Mouse (Mus musculus) liver, adult 2 months (tissue): ENCODE data around the gene Frmd3. TPM values are rescaled to one million over a fixed set of nuclear protein-coding genes. Genes with fewer than 3 reads are reported as not detected.

Experiments used
- DNase-seq: peaks from one replicate; pipeline ENCODE4 v3.0.0-alpha.2; 2011; ENCODE audit warnings: low read depth, low spot score; ENCODE audit errors: extremely low read depth
- H3K27ac ChIP-seq: fragments of 200-500 bp; replicated peaks from 2 replicates; pipeline ENCODE4 v1.5.1; 2012; ENCODE audit warnings: low read depth, mild to moderate bottlenecking, control low read depth, inconsistent platforms, low read length; ENCODE audit not compliant: insufficient read depth
- H3K27me3 ChIP-seq: fragments of 200-500 bp; 2 replicates; pipeline ENCODE4 v1.6.1; 2012; ENCODE audit warnings: mild to moderate bottlenecking, moderate library complexity, low read length, inconsistent platforms; ENCODE audit not compliant: control insufficient read depth, insufficient read depth
- H3K36me3 ChIP-seq: fragments of 200-500 bp; 2 replicates; pipeline ENCODE4 v1.6.1; 2012; ENCODE audit warnings: low read length, inconsistent platforms; ENCODE audit not compliant: control insufficient read depth, insufficient read depth
- H3K4me1 ChIP-seq: fragments of 200-500 bp; 2 replicates; pipeline ENCODE4 v1.6.1; 2011; ENCODE audit warnings: low read length; ENCODE audit not compliant: control insufficient read depth, insufficient read depth
- H3K4me3 ChIP-seq: fragments of 200-500 bp; 2 replicates; pipeline ENCODE4 v1.5.1; 2011; ENCODE audit warnings: low read depth, mild to moderate bottlenecking, control low read depth, low read length, moderate library complexity; ENCODE audit not compliant: insufficient read depth
- H3K79me2 ChIP-seq: fragments of 200-500 bp; 2 replicates; pipeline ENCODE4 v1.6.1; 2012; ENCODE audit warnings: inconsistent platforms, mild to moderate bottlenecking, low read length, moderate library complexity; ENCODE audit not compliant: control insufficient read depth, insufficient read depth
- H3K9ac ChIP-seq: fragments of 200-500 bp; 2 replicates; pipeline ENCODE4 v1.6.1; 2012; ENCODE audit warnings: low read depth, mild to moderate bottlenecking, control low read depth, inconsistent platforms, low read length
- CTCF ChIP-seq: fragments of 200-500 bp; IDR thresholded peaks from 2 replicates; pipeline ENCODE4 v1.5.1; 2011; ENCODE audit warnings: low read depth, low read length, control low read depth
- POLR2A ChIP-seq: fragments of 200-500 bp; IDR thresholded peaks from 2 replicates; pipeline ENCODE4 v1.6.1; 2011; ENCODE audit warnings: low read length, control low read depth; ENCODE audit not compliant: insufficient read depth; ENCODE audit errors: extremely low read depth
- WGBS: fragments of 180-500 bp; shearing (Covaris S2); methylation state at CpG from one replicate; pipeline ENCODE4 v1.1.7; 2018; 5-methylcytosine and 5-hydroxymethylcytosine counted together
- polyA plus RNA-seq: library from polyadenylated mRNA; depleted of rRNA; stranded (reverse); fragments of >200 nt; gene quantifications from 2 replicates; pipeline ENCODE4 v1.2.3, GENCODE M21; 2012; rRNA removed
- total RNA-seq: library from RNA; depleted of rRNA; stranded (reverse); fragments of >200 nt; gene quantifications from 2 replicates; pipeline ENCODE4 v1.2.3, GENCODE M21; 2014; rRNA removed

Gene Frmd3
- total and polyA plus RNA-seq, 2 experiments, result not detected

- WGBS, result 27% methylated on average over 3 of the region's 3 CpGs
Observed at GRCm38 (mm10) chr4:74222360-74222759, 209.1 kb downstream of the Frmd3 start.

GRCm38 (mm10) chr4:74224210-74224609 is 211.0 kb downstream of the Frmd3 start:
- 61% methylated on average over 2 of the region's 2 CpGs for WGBS
- H3K9ac ChIP-seq, result no peak overlapping the region
- H3K36me3 ChIP-seq, result no peaks in the 10 kb centered on the region
- H3K4me3 ChIP-seq, result no peak overlapping the region
- DNase-seq, result no peak
- TF ChIP-seq POLR2A (no peak), CTCF (no peak)
- H3K79me2 ChIP-seq, result no peaks in the 10 kb centered on the region
- no peaks in the 10 kb centered on the region for H3K27me3 ChIP-seq
- no peak overlapping the region for H3K27ac ChIP-seq
- H3K4me1 ChIP-seq, result no peaks in the 10 kb centered on the region

More at GRCm38 (mm10) chr4:74222360-74222759, 209.1 kb downstream of the Frmd3 start:
- Histone ChIP-seq H3K9ac (no peak overlapping the region), H3K36me3 (no peaks in the 10 kb centered on the region), H3K79me2 (no peaks in the 10 kb centered on the region), H3K4me1 (no peaks in the 10 kb centered on the region), H3K27me3 (no peaks in the 10 kb centered on the region), H3K27ac (no peak overlapping the region), H3K4me3 (no peak overlapping the region)
- no peak for DNase-seq
- TF ChIP-seq CTCF, result peak; percentile 63
- TF ChIP-seq POLR2A, result no peak

GRCm38 (mm10) chr4:74230994-74231393 is 217.8 kb downstream of the Frmd3 start:
- H3K27ac ChIP-seq, result no peak overlapping the region
- TF ChIP-seq CTCF, result peak; percentile 73
- no peak for TF ChIP-seq POLR2A
- 76% methylated on average over 4 of the region's 4 CpGs for WGBS
- no peaks in the 10 kb centered on the region for H3K36me3 ChIP-seq
- no peak overlapping the region for H3K4me3 ChIP-seq
- no peak overlapping the region for H3K9ac ChIP-seq
- no peaks in the 10 kb centered on the region for H3K4me1 ChIP-seq
- DNase-seq, result peak; percentile 6
- no peaks in the 10 kb centered on the region for H3K27me3 ChIP-seq
- H3K79me2 ChIP-seq, result no peaks in the 10 kb centered on the region

GRCm38 (mm10) chr4:74231405-74231804 is 218.2 kb downstream of the Frmd3 start:
- no peaks in the 10 kb centered on the region for H3K36me3 ChIP-seq
- no peak overlapping the region for H3K9ac ChIP-seq
- WGBS, result 65% methylated on average over 5 of the region's 5 CpGs
- TF ChIP-seq CTCF (peak; percentile 86), POLR2A (no peak)
- DNase-seq, result peak; percentile 48
- H3K27me3 ChIP-seq, result no peaks in the 10 kb centered on the region
- H3K4me3 ChIP-seq, result no peak overlapping the region
- no peaks in the 10 kb centered on the region for H3K4me1 ChIP-seq
- no peaks in the 10 kb centered on the region for H3K79me2 ChIP-seq
- no peak overlapping the region for H3K27ac ChIP-seq

GRCm38 (mm10) chr4:74233534-74233933 is 220.3 kb downstream of the Frmd3 start:
- Histone ChIP-seq H3K9ac (no peak overlapping the region), H3K27ac (no peak overlapping the region), H3K27me3 (no peaks in the 10 kb centered on the region), H3K4me1 (no peaks in the 10 kb centered on the region), H3K4me3 (no peak overlapping the region), H3K36me3 (no peaks in the 10 kb centered on the region), H3K79me2 (no peaks in the 10 kb centered on the region)
- no peak for DNase-seq
- no peak for TF ChIP-seq POLR2A
- no peak for TF ChIP-seq CTCF
- WGBS, result 88% methylated on average over 3 of the region's 3 CpGs

- Histone ChIP-seq H3K36me3 (no peaks in the 10 kb centered on the region), H3K4me3 (no peak within 1 kb of the TSS), H3K4me1 (no peaks in the 10 kb centered on the region), H3K9ac (no peak within 1 kb of the TSS), H3K27ac (no peak within 1 kb of the TSS), H3K79me2 (no peaks in the 10 kb centered on the region), H3K27me3 (no peaks in the 10 kb centered on the region)
- 94% methylated on average over 1 of the region's 1 CpGs for WGBS
- DNase-seq, result no peak
- TF ChIP-seq POLR2A (no peak), CTCF (no peak)
Observed at GRCm38 (mm10) chr4:74242176-74242575, 228.9 kb downstream of the Frmd3 start, which contains the start of gene Kdm4c. TSS of gene Kdm4c (plus strand) at chr4:74242497.

Other genes with a start within 250 kb of the Frmd3 start
- under 0.01 and 0.07 TPM in 2 replicates for gene Rasef, start 222.4 kb upstream of the Frmd3 start, total RNA-seq
- 0.04 TPM in 1 of 2 replicates, not detected in the other for gene Rasef, start 222.4 kb upstream of the Frmd3 start, polyA plus RNA-seq
- not detected in 2 replicates for gene Gm11758, start 137.2 kb upstream of the Frmd3 start, total RNA-seq
- gene Gm11758, start 137.2 kb upstream of the Frmd3 start, polyA plus RNA-seq, result not detected in 2 replicates
- gene Gm11757, start 122.3 kb upstream of the Frmd3 start, total RNA-seq, result not detected in 2 replicates
- not detected in 2 replicates for gene Gm11757, start 122.3 kb upstream of the Frmd3 start, polyA plus RNA-seq
- not detected in 2 replicates for gene Gm13871, start 107.5 kb upstream of the Frmd3 start, total RNA-seq
- gene Gm13871, start 107.5 kb upstream of the Frmd3 start, polyA plus RNA-seq, result not detected in 2 replicates
- not detected in 2 replicates for gene Gm11756, start 92.7 kb upstream of the Frmd3 start, total RNA-seq
- not detected in 2 replicates for gene Gm11756, start 92.7 kb upstream of the Frmd3 start, polyA plus RNA-seq
- gene 2310002L09Rik, start 62.6 kb upstream of the Frmd3 start, total RNA-seq, result not detected in 2 replicates
- gene 2310002L09Rik, start 62.6 kb upstream of the Frmd3 start, polyA plus RNA-seq, result not detected in 2 replicates
- 7.7 and 8.7 TPM in 2 replicates for gene Kdm4c, start 229.1 kb downstream of the Frmd3 start, total RNA-seq
- 0.65 and 0.81 TPM in 2 replicates for gene Kdm4c, start 229.1 kb downstream of the Frmd3 start, polyA plus RNA-seq